Mouse (Mus musculus) E14TG2a.4 (cell line): Measurements from ENCODE around the gene Cars2.

Source experiments
- CTCF ChIP-seq: conservative IDR thresholded peaks from 2 replicates; pipeline ENCODE4 v1.5.1; 2014; ENCODE audit warnings: low read length
- POU5F1 ChIP-seq: IDR thresholded peaks from 2 replicates; pipeline ENCODE4 v1.6.1; 2014; ENCODE audit warnings: low read length, borderline replicate concordance

GRCm38 (mm10) chr8:11550281-11550948 lies at the start of gene Cars2:
- TF ChIP-seq CTCF: no peak
- no peak for TF ChIP-seq POU5F1
